Mouse (Mus musculus) neural tube, embryonic 12.5 days (tissue): Measurements from ENCODE around the gene Sel1l. TPM values are rescaled to one million over a fixed set of nuclear protein-coding genes. Genes with fewer than 3 reads are reported as not detected.

Experiments used
- ATAC-seq: fragments of 200-750 bp; cut with Nextera tagmentation; 2 replicates; pipeline ENCODE4 v1.8.0; 2017; ENCODE audit warnings: low read depth, mild to moderate bottlenecking, moderate TSS enrichment, moderate library complexity; ENCODE audit not compliant: low FRiP score
- H3K27ac ChIP-seq: fragments of 300-500 bp; sonication (generic); 2 replicates; pipeline ENCODE4 v1.5.1; 2016
- H3K27me3 ChIP-seq: fragments of 300-500 bp; sonication (generic); replicated peaks from 2 replicates; pipeline ENCODE4 v1.6.1; 2016; ENCODE audit warnings: mild to moderate bottlenecking
- H3K36me3 ChIP-seq: fragments of 300-500 bp; sonication (generic); 2 replicates; pipeline ENCODE4 v1.6.1; 2016; ENCODE audit warnings: mild to moderate bottlenecking
- H3K4me1 ChIP-seq: fragments of 300-500 bp; sonication (generic); 2 replicates; pipeline ENCODE4 v1.6.1; 2016
- H3K4me2 ChIP-seq: fragments of 300-500 bp; sonication (generic); replicated peaks from 2 replicates; pipeline ENCODE4 v1.6.1; 2016; ENCODE audit warnings: mild to moderate bottlenecking
- H3K4me3 ChIP-seq: fragments of 300-500 bp; sonication (generic); 2 replicates; pipeline ENCODE4 v1.5.1; 2016
- H3K9ac ChIP-seq: fragments of 300-500 bp; sonication (generic); 2 replicates; pipeline ENCODE4 v1.6.1; 2016; ENCODE audit warnings: mild to moderate bottlenecking
- H3K9me3 ChIP-seq: fragments of 300-500 bp; sonication (generic); 2 replicates; pipeline ENCODE4 v1.6.1; 2016; ENCODE audit warnings: mild to moderate bottlenecking
- WGBS: fragments of 180-500 bp; shearing (Covaris S2); methylation state at CpG from one replicate; pipeline ENCODE4 v1.1.7; 2016; 5-methylcytosine and 5-hydroxymethylcytosine counted together
- polyA plus RNA-seq: library from polyadenylated mRNA; unstranded; fragments of >200 nt; fragmentation: Nextera tagmentation; extraction: Ambion mirVana; gene quantifications from 2 replicates; pipeline ENCODE4 v1.2.1, GENCODE M21; 2016

The Sel1l gene
- polyA plus RNA-seq, 1 experiment from 2014 or later: 89.3 TPM

DNA sequence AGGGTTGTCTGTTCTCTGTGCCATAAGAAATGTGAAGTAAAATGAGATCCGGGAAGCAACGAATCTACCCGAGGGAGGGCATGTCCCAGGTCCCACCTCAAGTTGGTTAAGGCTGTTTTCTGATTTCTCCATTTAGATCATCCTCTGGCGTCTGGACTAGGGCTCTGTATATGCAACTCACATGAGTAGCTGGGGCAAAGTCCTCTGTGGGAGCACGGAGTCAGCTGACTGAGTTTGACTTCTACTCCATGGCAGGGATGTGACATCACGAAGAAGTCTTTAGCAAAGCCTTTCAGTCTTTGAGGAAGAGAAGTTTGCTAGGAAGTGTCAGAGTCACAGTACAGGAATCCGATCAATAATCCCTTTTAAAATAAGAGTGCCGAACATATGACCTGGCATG lies 40.0 kb downstream of the Sel1l start:
- ATAC-seq: no peak
- Histone ChIP-seq H3K9ac (no peak overlapping the region), H3K4me1 (no peaks in the 10 kb centered on the region), H3K27me3 (no peaks in the 10 kb centered on the region), H3K27ac (no peak overlapping the region), H3K4me2 (no peak overlapping the region), H3K4me3 (no peak overlapping the region), H3K9me3 (no peaks in the 10 kb centered on the region), H3K36me3 (peaks cover 58% of the 10 kb centered on the region)
- WGBS: 94% methylated on average over 8 of the region's 8 CpGs

DNA sequence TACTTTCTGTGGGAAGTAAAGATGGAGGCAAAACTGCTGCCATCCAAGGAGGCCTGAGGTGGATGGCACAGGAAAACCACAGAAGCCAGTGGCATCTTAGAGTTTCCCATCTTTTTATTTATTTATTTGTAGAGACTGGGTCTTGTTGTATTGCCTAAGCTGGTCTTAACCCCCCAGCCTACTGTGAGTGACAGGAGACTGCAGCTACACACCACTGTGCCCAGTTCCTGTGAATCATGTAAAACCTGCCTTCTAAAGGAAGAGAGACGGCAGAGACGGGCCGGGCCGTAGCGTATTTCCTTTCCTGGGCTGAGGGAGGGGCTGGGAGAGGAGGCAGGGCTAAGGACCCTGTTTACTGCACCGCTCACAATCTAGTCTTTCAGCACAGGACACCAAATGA lies 41.2 kb downstream of the Sel1l start:
- no peaks in the 10 kb centered on the region for H3K9me3 ChIP-seq
- no peak overlapping the region for H3K4me2 ChIP-seq
- H3K27ac ChIP-seq: no peak overlapping the region
- no peaks in the 10 kb centered on the region for H3K27me3 ChIP-seq
- ATAC-seq: no peak
- H3K4me1 ChIP-seq: no peaks in the 10 kb centered on the region
- H3K36me3 ChIP-seq: peaks cover 47% of the 10 kb centered on the region
- H3K4me3 ChIP-seq: no peak overlapping the region
- H3K9ac ChIP-seq: no peak overlapping the region
- 72% methylated on average over 6 of the region's 6 CpGs for WGBS

DNA sequence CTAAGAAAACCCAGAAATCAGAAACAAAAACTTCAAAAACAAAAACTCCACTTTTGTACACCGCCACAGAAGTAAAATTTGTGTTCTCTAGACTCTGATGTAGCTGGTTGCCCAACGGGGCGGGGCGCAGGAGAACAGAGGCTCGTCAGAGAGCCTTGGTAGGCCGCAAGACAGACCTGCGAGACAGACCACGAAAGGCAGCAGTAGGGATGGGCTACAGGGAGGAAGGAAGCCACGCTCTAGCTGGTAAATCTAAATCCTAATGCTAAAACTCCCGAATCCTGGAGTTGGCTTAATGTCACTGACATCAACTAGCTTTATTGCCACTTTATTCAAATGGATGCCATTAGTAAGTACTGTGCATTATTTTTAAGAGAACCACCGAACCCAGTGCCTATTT lies 41.9 kb downstream of the Sel1l start:
- Histone ChIP-seq H3K4me1 (no peaks in the 10 kb centered on the region), H3K27me3 (no peaks in the 10 kb centered on the region), H3K4me3 (no peak overlapping the region), H3K27ac (no peak overlapping the region), H3K36me3 (peaks cover 43% of the 10 kb centered on the region), H3K9ac (no peak overlapping the region), H3K4me2 (no peak overlapping the region), H3K9me3 (no peaks in the 10 kb centered on the region)
- ATAC-seq: no peak
- WGBS: 89% methylated on average over 11 of the region's 11 CpGs

DNA sequence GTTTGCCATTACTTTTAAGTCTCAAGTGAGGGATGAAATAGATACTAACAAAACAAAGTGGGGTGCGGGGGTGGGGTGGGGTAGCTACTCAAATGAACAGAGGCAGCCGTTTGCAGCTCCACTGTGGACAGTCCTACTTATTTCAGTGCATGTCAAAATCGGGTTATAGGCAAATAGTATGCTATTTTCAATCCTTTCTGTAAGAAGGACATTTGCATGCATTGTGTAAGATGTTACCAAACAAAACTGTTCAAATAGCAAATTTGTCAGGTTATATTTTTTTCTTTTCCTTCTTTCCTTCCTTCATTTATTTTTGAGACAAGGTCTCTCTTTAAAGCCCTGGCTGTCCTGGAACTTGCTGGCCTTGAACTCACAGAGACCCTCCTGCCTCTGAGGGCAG lies 44.7 kb downstream of the Sel1l start:
- no peak overlapping the region for H3K9ac ChIP-seq
- no peak overlapping the region for H3K27ac ChIP-seq
- H3K4me3 ChIP-seq: no peak overlapping the region
- 78% methylated on average over 3 of the region's 3 CpGs for WGBS
- no peaks in the 10 kb centered on the region for H3K9me3 ChIP-seq
- H3K4me2 ChIP-seq: no peak overlapping the region
- no peak for ATAC-seq
- H3K4me1 ChIP-seq: no peaks in the 10 kb centered on the region
- peaks cover 21% of the 10 kb centered on the region for H3K36me3 ChIP-seq
- H3K27me3 ChIP-seq: no peaks in the 10 kb centered on the region

DNA sequence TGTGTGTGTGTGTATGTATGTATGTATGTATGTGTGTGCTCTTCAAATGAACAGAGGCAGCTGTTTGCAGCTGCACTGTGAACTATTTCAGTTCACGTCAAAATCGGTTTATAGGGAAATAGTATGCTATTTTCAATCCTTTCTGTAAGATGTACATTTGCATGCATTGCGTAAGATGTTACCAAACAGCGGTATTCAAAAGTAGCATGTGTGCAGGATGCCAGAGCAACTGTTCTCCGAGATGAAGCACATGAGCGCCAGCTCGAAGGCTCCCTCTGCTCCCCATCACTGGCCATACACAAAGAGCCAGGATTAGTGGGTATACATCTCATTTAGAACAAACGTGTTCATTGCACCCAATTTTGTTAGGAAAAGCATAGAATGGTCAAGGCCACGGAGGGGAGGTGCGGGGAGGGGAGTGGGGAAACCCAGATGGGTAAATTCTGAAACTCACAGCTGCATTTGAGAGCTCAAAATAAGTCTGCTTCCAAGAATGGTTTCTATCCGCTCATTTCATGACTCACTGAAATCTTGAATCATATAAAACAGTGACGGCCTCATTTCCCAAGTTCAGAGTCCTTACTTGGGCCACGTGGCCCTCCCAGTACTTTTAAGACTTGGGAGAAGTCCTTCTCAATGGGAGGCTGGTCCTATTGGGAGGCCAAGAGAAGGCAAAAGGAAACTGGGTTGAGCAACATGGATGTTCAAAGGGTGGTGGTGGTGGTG lies 45.6 kb downstream of the Sel1l start:
- 91% methylated on average over 13 of the region's 13 CpGs for WGBS
- Histone ChIP-seq H3K9me3 (no peaks in the 10 kb centered on the region), H3K4me3 (no peak overlapping the region), H3K4me1 (no peaks in the 10 kb centered on the region), H3K36me3 (peaks cover 12% of the 10 kb centered on the region; the same call in 1 of the 2 replicates), H3K27me3 (no peaks in the 10 kb centered on the region), H3K9ac (no peak overlapping the region), H3K4me2 (no peak overlapping the region), H3K27ac (no peak overlapping the region)
- ATAC-seq: no peak

DNA sequence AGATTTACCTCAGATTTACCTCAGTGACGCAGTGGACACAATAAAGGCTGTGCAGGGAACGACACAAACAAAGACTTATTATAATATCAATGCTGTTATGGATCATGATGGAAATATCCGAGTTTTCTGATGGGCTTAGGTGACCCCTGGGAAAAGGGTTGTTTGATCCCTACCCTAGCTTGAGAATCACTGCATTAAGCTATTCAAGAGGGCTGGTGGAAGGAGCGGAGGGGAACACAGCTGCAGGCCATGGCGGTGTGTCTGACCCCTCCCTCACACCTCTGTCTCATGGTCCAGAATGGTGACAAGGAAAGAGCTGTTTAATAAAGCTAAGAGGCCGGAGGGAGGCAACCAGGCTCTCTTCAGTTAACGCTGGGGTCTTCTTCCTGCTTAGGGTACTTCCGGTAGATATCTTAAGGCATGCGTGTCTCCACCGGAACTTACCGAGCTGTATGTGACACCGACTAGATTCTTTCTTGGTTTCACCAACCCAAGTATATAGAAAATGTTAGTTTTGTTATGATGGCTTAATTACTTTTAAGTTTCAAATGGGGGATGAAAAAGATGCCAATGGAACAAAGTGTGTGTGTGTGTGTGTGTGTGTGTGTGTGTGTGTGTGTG lies 46.3 kb downstream of the Sel1l start:
- Histone ChIP-seq H3K4me1 (no peaks in the 10 kb centered on the region), H3K27me3 (no peaks in the 10 kb centered on the region), H3K36me3 (peaks cover 5% of the 10 kb centered on the region; the same call in 1 of the 2 replicates), H3K4me2 (no peak overlapping the region), H3K9me3 (no peaks in the 10 kb centered on the region), H3K27ac (no peak overlapping the region), H3K4me3 (no peak overlapping the region), H3K9ac (no peak overlapping the region)
- WGBS: 89% methylated on average over 12 of the region's 12 CpGs
- ATAC-seq: no peak

DNA sequence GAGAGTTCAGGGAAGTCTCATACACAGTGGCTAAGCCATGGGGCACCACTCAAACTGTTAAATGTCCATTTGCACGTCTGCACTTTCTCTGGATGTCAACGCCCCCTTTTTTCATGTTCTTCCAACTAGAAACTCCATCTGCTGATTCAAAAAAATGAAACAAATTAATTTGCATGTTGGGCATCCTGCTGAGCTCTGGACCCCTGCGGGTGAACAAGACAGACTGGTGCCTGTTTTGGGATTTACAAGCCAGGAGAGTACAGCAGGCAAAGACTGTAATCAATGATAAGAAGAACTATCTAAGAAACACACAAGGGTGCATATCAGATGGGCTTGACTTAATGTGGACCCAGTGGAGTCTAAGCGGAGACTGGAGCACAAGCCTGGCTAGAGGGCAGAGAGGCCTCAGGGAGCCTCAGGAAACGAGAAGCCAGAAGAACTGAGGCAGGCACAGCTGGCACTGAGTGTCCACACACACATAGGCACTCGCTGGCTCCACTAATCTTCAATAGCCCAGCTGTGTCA lies 48.0 kb downstream of the Sel1l start:
- no peak overlapping the region for H3K27ac ChIP-seq
- H3K9ac ChIP-seq: no peak overlapping the region
- H3K27me3 ChIP-seq: no peaks in the 10 kb centered on the region
- H3K4me3 ChIP-seq: no peak overlapping the region
- ATAC-seq: no peak
- H3K36me3 ChIP-seq: no peaks in the 10 kb centered on the region
- H3K9me3 ChIP-seq: no peaks in the 10 kb centered on the region
- no peaks in the 10 kb centered on the region for H3K4me1 ChIP-seq
- WGBS: 77% methylated on average over 6 of the region's 6 CpGs
- H3K4me2 ChIP-seq: no peak overlapping the region

DNA sequence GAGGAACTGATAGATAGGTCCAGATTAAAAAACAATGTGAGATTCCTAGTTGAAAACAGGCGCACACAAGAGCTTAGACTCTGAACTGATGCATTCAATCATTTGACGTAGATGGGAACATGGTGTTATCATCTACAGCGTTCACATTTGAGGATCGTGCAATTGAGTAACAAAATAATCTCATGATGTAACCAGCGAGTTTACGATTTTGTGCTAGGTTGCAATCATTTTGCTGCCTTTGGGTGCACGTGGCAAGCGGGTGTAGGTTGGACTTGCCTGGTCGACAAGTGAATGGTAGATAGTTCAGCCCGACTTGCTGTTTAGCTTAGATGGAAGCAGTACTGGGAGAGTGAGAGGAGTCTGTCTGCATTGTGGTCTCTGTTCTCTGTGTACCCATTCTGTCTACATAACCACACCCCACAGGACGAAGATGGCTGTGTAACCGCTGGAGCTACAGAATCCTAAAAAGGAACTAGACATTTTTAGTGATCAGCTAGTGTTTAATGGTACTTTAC lies 49.1 kb downstream of the Sel1l start:
- H3K36me3 ChIP-seq: no peaks in the 10 kb centered on the region
- no peaks in the 10 kb centered on the region for H3K27me3 ChIP-seq
- H3K4me1 ChIP-seq: no peaks in the 10 kb centered on the region
- no peaks in the 10 kb centered on the region for H3K9me3 ChIP-seq
- ATAC-seq: no peak
- H3K4me2 ChIP-seq: no peak overlapping the region
- no peak overlapping the region for H3K4me3 ChIP-seq
- WGBS: 75% methylated on average over 12 of the region's 12 CpGs
- H3K9ac ChIP-seq: no peak overlapping the region
- no peak overlapping the region for H3K27ac ChIP-seq

DNA sequence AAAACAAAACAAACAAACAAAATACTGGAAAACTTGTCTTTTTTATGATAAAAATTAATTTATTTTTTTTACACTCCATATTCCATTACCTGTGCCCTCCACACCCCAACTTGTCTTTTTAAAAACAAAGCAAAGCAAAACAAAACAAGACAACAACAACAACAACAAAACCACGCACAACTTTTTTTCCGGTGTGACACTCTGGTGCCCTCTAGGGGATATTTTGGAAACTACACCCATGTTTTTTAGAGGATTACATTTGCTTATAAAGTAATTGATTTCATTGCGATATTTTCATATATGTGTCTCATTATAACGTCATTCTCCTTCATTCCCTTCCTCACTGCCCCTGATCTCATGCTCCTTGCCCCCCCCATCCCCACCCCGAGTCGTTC lies 49.6 kb downstream of the Sel1l start:
- no peaks in the 10 kb centered on the region for H3K4me1 ChIP-seq
- H3K4me3 ChIP-seq: no peak overlapping the region
- H3K9ac ChIP-seq: no peak overlapping the region
- H3K27me3 ChIP-seq: no peaks in the 10 kb centered on the region
- ATAC-seq: no peak
- H3K4me2 ChIP-seq: no peak overlapping the region
- no peaks in the 10 kb centered on the region for H3K9me3 ChIP-seq
- H3K36me3 ChIP-seq: no peaks in the 10 kb centered on the region
- WGBS: 28% methylated on average over 6 of the region's 6 CpGs
- no peak overlapping the region for H3K27ac ChIP-seq

DNA sequence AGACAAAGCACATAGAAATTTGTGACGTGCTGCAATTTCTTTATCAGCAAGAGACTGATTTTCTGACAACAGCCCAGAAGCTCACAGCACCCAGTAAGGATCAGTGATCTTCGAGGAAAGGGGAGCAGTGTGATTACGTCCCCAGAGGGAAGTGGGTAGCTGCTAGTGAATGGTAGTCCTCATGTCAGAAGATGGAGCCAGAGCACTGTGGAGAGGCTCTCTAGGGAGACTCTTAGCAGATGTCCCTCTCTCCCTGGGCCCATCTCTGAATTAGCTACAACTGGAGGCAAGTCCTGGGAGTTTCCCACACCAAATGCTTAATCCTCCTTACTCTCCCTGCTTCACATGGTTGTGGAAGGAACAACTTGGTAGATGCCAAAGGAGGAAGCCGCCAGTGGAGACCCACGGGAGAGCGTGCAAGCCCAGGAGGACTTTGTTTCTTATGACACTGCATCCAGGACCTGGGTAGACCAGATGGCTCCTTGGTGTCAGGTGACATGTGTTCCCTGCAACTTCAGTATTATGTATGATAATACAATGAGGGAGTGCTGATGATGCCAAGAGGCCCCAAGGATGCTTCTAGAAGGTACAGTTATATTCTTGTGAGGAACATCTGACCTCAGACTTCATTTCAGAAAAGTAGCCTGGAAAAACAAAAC lies 50.1 kb downstream of the Sel1l start:
- Histone ChIP-seq H3K4me2 (no peak overlapping the region), H3K9me3 (no peaks in the 10 kb centered on the region), H3K27ac (no peak overlapping the region), H3K9ac (no peak overlapping the region), H3K27me3 (no peaks in the 10 kb centered on the region), H3K36me3 (no peaks in the 10 kb centered on the region), H3K4me1 (no peaks in the 10 kb centered on the region), H3K4me3 (no peak overlapping the region)
- ATAC-seq: no peak
- WGBS: 79% methylated on average over 6 of the region's 6 CpGs

DNA sequence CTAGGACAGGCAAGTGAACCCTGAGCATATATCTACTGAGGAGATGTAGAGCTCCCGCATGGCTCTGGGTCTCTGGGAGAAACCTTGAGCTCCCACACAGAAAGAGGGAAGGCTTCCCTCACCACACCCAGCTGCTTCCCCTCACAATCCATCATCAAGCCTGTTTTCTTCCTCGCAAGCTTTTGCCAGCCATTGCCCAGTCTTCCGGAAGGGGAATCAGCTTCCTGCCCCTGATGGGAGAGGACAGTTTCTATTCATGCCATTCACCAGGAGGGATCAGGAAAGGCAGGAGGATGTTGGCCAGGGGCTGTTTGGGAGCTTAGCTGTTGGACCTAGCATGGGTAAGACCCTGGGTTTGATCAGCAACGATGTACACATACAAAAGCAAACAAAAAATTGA lies 52.2 kb downstream of the Sel1l start:
- no peaks in the 10 kb centered on the region for H3K9me3 ChIP-seq
- no peak overlapping the region for H3K4me2 ChIP-seq
- H3K27ac ChIP-seq: no peak overlapping the region
- no peaks in the 10 kb centered on the region for H3K4me1 ChIP-seq
- no peak overlapping the region for H3K4me3 ChIP-seq
- 82% methylated on average over 4 of the region's 4 CpGs for WGBS
- no peak overlapping the region for H3K9ac ChIP-seq
- no peak for ATAC-seq
- H3K27me3 ChIP-seq: no peaks in the 10 kb centered on the region
- no peaks in the 10 kb centered on the region for H3K36me3 ChIP-seq

DNA sequence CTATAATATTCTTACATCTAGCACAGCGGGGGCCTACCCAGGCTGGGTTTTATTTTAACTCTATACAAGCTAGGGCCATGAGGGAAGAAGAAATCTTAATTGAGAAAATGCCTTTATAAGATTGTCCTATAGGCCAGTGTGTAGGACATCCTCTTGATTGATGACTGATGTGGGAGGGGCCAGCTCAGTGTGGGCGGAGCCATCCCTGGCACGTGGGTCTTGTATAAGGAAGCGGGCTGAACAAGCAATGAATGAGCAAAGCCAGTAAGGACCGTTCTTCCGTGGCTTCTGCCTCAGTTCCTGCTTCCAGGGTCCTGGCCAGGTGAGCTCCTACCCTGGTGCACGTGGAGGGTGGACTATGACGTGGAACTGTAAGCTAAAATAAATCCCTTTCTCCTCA lies 55.7 kb downstream of the Sel1l start:
- Histone ChIP-seq H3K27me3 (no peaks in the 10 kb centered on the region), H3K4me1 (no peaks in the 10 kb centered on the region), H3K4me3 (no peak overlapping the region), H3K9me3 (no peaks in the 10 kb centered on the region), H3K4me2 (no peak overlapping the region), H3K36me3 (no peaks in the 10 kb centered on the region), H3K27ac (no peak overlapping the region), H3K9ac (no peak overlapping the region)
- WGBS: 78% methylated on average over 8 of the region's 8 CpGs
- no peak for ATAC-seq
